Mouse (Mus musculus): ENCODE measurements around the gene Lamc2.
"Not testable (repeated sequence)": the region's sequence is repeated elsewhere in the genome, so short reads cannot be mapped to it uniquely, and the experiment has no call there.

Lamc2 gene

GRCm38 (mm10) chr1:153095826-153096727, 90.2 kb downstream of the Lamc2 start:
- DNase-seq (ENCODE audit: low read depth, low spot score), result no peak

- no peak for DNase-seq (ENCODE audit: low read depth, low spot score)
These were observed 90.9 kb downstream of the Lamc2 start for GRCm38 (mm10) chr1:153095328-153095727.

- DNase-seq (ENCODE audit: low read depth, low spot score), result no peak
These were observed 91.8 kb downstream of the Lamc2 start for GRCm38 (mm10) chr1:153094226-153095076.

- no peak for DNase-seq (ENCODE audit: low read depth, low spot score)
These were observed 92.7 kb downstream of the Lamc2 start for GRCm38 (mm10) chr1:153093581-153093980.

- DNase-seq (ENCODE audit: low read depth, low spot score), result no peak
These were observed 93.1 kb downstream of the Lamc2 start for GRCm38 (mm10) chr1:153093172-153093571.

- DNase-seq (ENCODE audit: low read depth, low spot score), result no peak
These were observed 93.8 kb downstream of the Lamc2 start for GRCm38 (mm10) chr1:153092237-153092975.

GRCm38 (mm10) chr1:153091438-153092236, 94.6 kb downstream of the Lamc2 start:
- no peak for DNase-seq (ENCODE audit: low read depth, low spot score)

- no peak for DNase-seq (ENCODE audit: low read depth, low spot score)
These were observed 95.4 kb downstream of the Lamc2 start for GRCm38 (mm10) chr1:153090807-153091206.

GRCm38 (mm10) chr1:153090081-153090480, 96.2 kb downstream of the Lamc2 start:
- no peak for DNase-seq (ENCODE audit: low read depth, low spot score)

GRCm38 (mm10) chr1:153087771-153088170, 98.5 kb downstream of the Lamc2 start:
- no peak for DNase-seq (ENCODE audit: low read depth, low spot score)

GRCm38 (mm10) chr1:153085198-153085597, 101.0 kb downstream of the Lamc2 start:
- DNase-seq (ENCODE audit: low read depth, low spot score), result no peak

- no peak for DNase-seq (ENCODE audit: low read depth, low spot score)
These were observed 102.1 kb downstream of the Lamc2 start for GRCm38 (mm10) chr1:153084191-153084590.

- not testable (repeated sequence) for DNase-seq (ENCODE audit: low read depth, low spot score)
These were observed 103.0 kb downstream of the Lamc2 start for GRCm38 (mm10) chr1:153083233-153083632.

GRCm38 (mm10) chr1:153075955-153076354, 110.3 kb downstream of the Lamc2 start:
- no peak for DNase-seq (ENCODE audit: low read depth, low spot score)

GRCm38 (mm10) chr1:153075087-153075736, 111.0 kb downstream of the Lamc2 start:
- no peak for DNase-seq (ENCODE audit: low read depth, low spot score)

GRCm38 (mm10) chr1:153073441-153073840, 112.8 kb downstream of the Lamc2 start:
- no peak for DNase-seq (ENCODE audit: low read depth, low spot score)
